32 mouse cellular contexts compared by ENCODE assay signal in genomic region chr5:103727777-103728395, GRCm38 (mm10). TPM values are rescaled to one million over a fixed set of nuclear protein-coding genes. Genes with fewer than 3 reads are reported as not detected.
DNase-seq lines count a peak whose midpoint lies in the region; ATAC-seq and TF ChIP-seq lines count a peak whose summit lies in the region.
"Had no signal": no experiment of that assay in that cellular context is flagged by ENCODE, and none has a peak within 500 bp of the region (broad histone marks: within the 10 kb centered on the region; RNA-seq: fewer than 3 reads in every experiment).

No protein-coding gene starts in this region.

- H3K4me3 ChIP-seq in forebrain, postnatal 0 days (ENCODE audit: low read depth, low read length): no peak overlapping the region
- H3K4me3 ChIP-seq in forebrain, embryonic 10.5 days: no peak overlapping the region
- H3K4me3 ChIP-seq in CH12.LX (replicated peaks in 1 of 3; ENCODE audit: low read depth in 2 of 3, low read length in 2 of 3, poor library complexity in 1 of 3): no peak overlapping the region
- H3K4me3 ChIP-seq: embryonic facial prominence, embryonic 13.5 days; erythroblast, embryonic 14.5 days; forebrain, embryonic 15.5 days; heart, adult 2 months; heart, embryonic 13.5 days; kidney, embryonic 15.5 days; left cerebral cortex, adult 2 months; limb, embryonic 13.5 days; liver, embryonic 13.5 days; megakaryocyte, embryonic 14.5 days; neural tube, embryonic 15.5 days had no signal

- no peaks in the 10 kb centered on the region for H3K36me3 ChIP-seq in forebrain, postnatal 0 days (ENCODE audit: insufficient read depth)
- no peaks in the 10 kb centered on the region for H3K36me3 ChIP-seq in forebrain, embryonic 10.5 days (replicated peaks)
- H3K36me3 ChIP-seq in CH12.LX (replicated peaks in 1 of 2; ENCODE audit: control insufficient read depth in 1 of 2, insufficient read depth in 1 of 2, low read length in 1 of 2): peaks cover 0 to 18% of the 10 kb centered on the region in 2 experiments
- H3K36me3 ChIP-seq: embryonic facial prominence, embryonic 13.5 days; forebrain, embryonic 15.5 days; heart, embryonic 13.5 days; kidney, embryonic 15.5 days; limb, embryonic 13.5 days; liver, embryonic 13.5 days; neural tube, embryonic 15.5 days had no signal

- DNase-seq in forebrain, postnatal 0 days: no peak
- DNase-seq in forebrain, embryonic 10.5 days (ENCODE audit: extremely low spot score, low spot score): no peak
- DNase-seq in CH12.LX (ENCODE audit: extremely low read depth): no peak
- DNase-seq in thymus, postnatal 10 days (ENCODE audit: low spot score in 2 of 2): peak; percentile 48 to 58
- DNase-seq in heart, adult 8-10 months (ENCODE audit: low spot score): no peak
- DNase-seq in right cerebral cortex, postnatal 14 days: no peak
- no peak for DNase-seq in adrenal gland, adult 18-20 months (ENCODE audit: low spot score in 2 of 2)
- DNase-seq: adrenal gland, adult 2 months; cerebellum, adult 11 months; cerebellum, adult 9-10 months; heart, adult 2 months; heart, postnatal 10 days; kidney, adult 18-20 months; kidney, postnatal 25 days; liver, embryonic 13.5 days; lung, adult 18-20 months; lung, postnatal 4 days; retina, postnatal 1 day; right cerebral cortex, postnatal 25 days had no signal

- in situ Hi-C loops in CH12.LX (cut with MboI; ENCODE audit: low pct_ligation_motif_present, low pct_unique_long_range_greater_than_20kb, low sequenced_read_pairs): loop anchor here (5.0 kb wide), 1 partner anchor 46 kb away; no protein-coding TSS in a partner anchor

- no peak overlapping the region for H3K4me2 ChIP-seq in forebrain, postnatal 0 days (ENCODE audit: low read depth)
- no peak overlapping the region for H3K4me2 ChIP-seq in CH12.LX (ENCODE audit: insufficient read depth, low read depth, poor library complexity, severe bottlenecking)
- H3K4me2 ChIP-seq: embryonic facial prominence, embryonic 13.5 days; forebrain, embryonic 15.5 days; heart, embryonic 13.5 days; hindbrain, embryonic 14.5 days; kidney, embryonic 15.5 days; limb, embryonic 13.5 days; liver, embryonic 13.5 days; neural tube, embryonic 15.5 days had no signal

- no peaks in the 10 kb centered on the region for H3K4me1 ChIP-seq in forebrain, postnatal 0 days (ENCODE audit: insufficient read depth)
- H3K4me1 ChIP-seq in forebrain, embryonic 10.5 days: peaks cover 33% of the 10 kb centered on the region
- H3K4me1 ChIP-seq in CH12.LX (ENCODE audit: control insufficient read depth in 1 of 2, insufficient read depth in 2 of 2): peaks cover 25 to 91% of the 10 kb centered on the region in 2 experiments
- H3K4me1 ChIP-seq: heart, embryonic 13.5 days; neural tube, embryonic 15.5 days had no signal

- 72% methylated on average over 4 of the region's 4 CpGs for WGBS in forebrain, postnatal 0 days
- WGBS in forebrain, embryonic 10.5 days: 84% methylated on average over 4 of the region's 4 CpGs

- no peak overlapping the region for H3K9ac ChIP-seq in forebrain, postnatal 0 days
- no peak overlapping the region for H3K9ac ChIP-seq in CH12.LX (ENCODE audit: insufficient read depth, low read depth)
- H3K9ac ChIP-seq: embryonic facial prominence, embryonic 13.5 days; forebrain, embryonic 15.5 days; heart, embryonic 13.5 days; hindbrain, embryonic 14.5 days; kidney, embryonic 15.5 days; limb, embryonic 13.5 days; liver, embryonic 13.5 days; neural tube, embryonic 15.5 days had no signal

- H3K79me2 ChIP-seq in CH12.LX (replicated peaks; ENCODE audit: control insufficient read depth, extremely low read depth, insufficient read depth, poor library complexity, severe bottlenecking): peaks cover 47% of the 10 kb centered on the region

- no peaks in the 10 kb centered on the region for H3K27me3 ChIP-seq in forebrain, postnatal 0 days (ENCODE audit: insufficient read depth, low read length)
- peaks cover 25% of the 10 kb centered on the region for H3K27me3 ChIP-seq in forebrain, embryonic 10.5 days (ENCODE audit: poor library complexity, severe bottlenecking)
- H3K27me3 ChIP-seq in CH12.LX (replicated peaks): no peaks in the 10 kb centered on the region
- H3K27me3 ChIP-seq: embryonic facial prominence, embryonic 13.5 days; forebrain, embryonic 15.5 days; limb, embryonic 13.5 days; megakaryocyte, embryonic 14.5 days had no signal

- ATAC-seq in forebrain, postnatal 0 days: peak; percentile 38; the same call in 1 of the 2 replicates
- ATAC-seq in erythroblast, adult 5-6 weeks (replicated peaks; ENCODE audit: low FRiP score, poor library complexity, severe bottlenecking): 0 out of 2 replicates have a peak, but pooled peaks have one; percentile 15
- ATAC-seq: forebrain, embryonic 15.5 days; inflammation-experienced regulatory T-cells, adult 6 months; lung, postnatal 0 days had no signal

- no peak for TF ChIP-seq EP300 in CH12.LX (IDR thresholded peaks at IDR 0.05; ENCODE audit: low read length)

- TF ChIP-seq RAD21 in CH12.LX (IDR thresholded peaks at IDR 0.05; ENCODE audit: low read depth, low read length): no peak

- TF ChIP-seq CTCF in forebrain, postnatal 0 days (IDR thresholded peaks at IDR 0.05; ENCODE audit: low read depth): no peak
- TF ChIP-seq CTCF in CH12.LX (conservative IDR thresholded peaks at IDR 0.05 in 1 of 2, IDR thresholded peaks at IDR 0.05 in 1 of 2; ENCODE audit: low read depth in 2 of 2, low read length in 2 of 2): no peak; a peak in 1 of 4 replicates

- no peaks in the 10 kb centered on the region for H3K9me3 ChIP-seq in forebrain, postnatal 0 days (ENCODE audit: low read length)
- no peaks in the 10 kb centered on the region for H3K9me3 ChIP-seq in forebrain, embryonic 10.5 days
- H3K9me3 ChIP-seq in CH12.LX (replicated peaks; ENCODE audit: low read length): no peaks in the 10 kb centered on the region
- H3K9me3 ChIP-seq: embryonic facial prominence, embryonic 13.5 days; forebrain, embryonic 15.5 days; heart, embryonic 13.5 days; kidney, embryonic 15.5 days; limb, embryonic 13.5 days; liver, embryonic 13.5 days; megakaryocyte, embryonic 14.5 days; neural tube, embryonic 15.5 days had no signal

- dilution Hi-C loops in CH12.LX (cut with MboI; ENCODE audit: extremely low pct_ligation_motif_present, extremely low pct_unique_long_range_greater_than_20kb, low sequenced_read_pairs): no loop called here

- no peak overlapping the region for H3K27ac ChIP-seq in forebrain, postnatal 0 days (ENCODE audit: low read depth, low read length)
- H3K27ac ChIP-seq in forebrain, embryonic 10.5 days: no peak overlapping the region
- peak overlapping the region; percentile 58 for H3K27ac ChIP-seq in CH12.LX (ENCODE audit: insufficient read depth, low read depth)
- H3K27ac ChIP-seq: embryonic facial prominence, embryonic 13.5 days; forebrain, embryonic 15.5 days; heart, adult 2 months; heart, embryonic 13.5 days; hindbrain, embryonic 14.5 days; kidney, embryonic 15.5 days; left cerebral cortex, adult 2 months; limb, embryonic 13.5 days; liver, embryonic 13.5 days; neural tube, embryonic 15.5 days had no signal

- TF ChIP-seq POLR2A in CH12.LX (IDR thresholded peaks at IDR 0.05; ENCODE audit: low read depth, low read length): no peak

TF ChIP-seq in CH12.LX, 34 proteins besides CTCF, POLR2A, EP300 and RAD21:
- TF ChIP-seq E2F4 (IDR thresholded peaks at IDR 0.05; ENCODE audit: insufficient replicate concordance, low read depth, low read length) (no peak), BHLHE40 (IDR thresholded peaks at IDR 0.05; ENCODE audit: low read depth, low read length) (0 out of 2 replicates have a peak, but pooled peaks have one; percentile 19)

RNA-seq across cellular contexts. Expression of gene Aff1, which starts 35.7 kb away (rescaled TPM):
- 2.4 and 4.0 TPM in 2 replicates for total RNA-seq in forebrain, postnatal 0 days (2014; rRNA removed)
- 0.88 and 1.0 TPM in 2 replicates for polyA plus RNA-seq in forebrain, postnatal 0 days (2015; fragmentation: Nextera tagmentation; extraction: Ambion mirVana)
- 4.3 and 5.1 TPM in 2 replicates for polyA plus RNA-seq in forebrain, embryonic 10.5 days (2016; fragmentation: Nextera tagmentation; extraction: Ambion mirVana)
- total RNA-seq in CH12.LX (2012; rRNA removed): 20.7 and 21.8 TPM in 2 replicates
- 12.0 and 13.2 TPM in 2 replicates for total RNA-seq in CH12.LX (2014; rRNA removed)
- polyA plus RNA-seq in CH12.LX (2012; ENCODE audit: insufficient read length, low read depth): 32.7 and 38.9 TPM in 2 replicates
- 262 and 340 TPM in 2 replicates for total RNA-seq in erythroblast, adult 5-6 weeks (2015; ENCODE audit: low replicate concordance)
- 184 and 253 TPM in 2 replicates for total RNA-seq in erythroblast, adult 5-6 weeks (2017; ENCODE audit: low replicate concordance)
- total RNA-seq in heart, adult 8-10 months (2022): 10 to 100 TPM; 39.9 to 43.8 (median 42.7) TPM
- 10 to 100 TPM; 40.3 to 43.8 TPM for total RNA-seq in adrenal gland, adult 18-20 months (2021)

Comparison
In these comparisons a context has a peak if more than half of its experiments do, and no peak if none do; other contexts are left out.
1. DNase-seq: peak in thymus, postnatal 10 days (2 of 2); none in forebrain, postnatal 0 days (single experiment), forebrain, embryonic 10.5 days (single experiment), CH12.LX (single experiment), heart, adult 8-10 months (single experiment), right cerebral cortex, postnatal 14 days (single experiment) and adrenal gland, adult 18-20 months (0 of 2).
2. RNA of gene Aff1, which starts 35.7 kb away (total RNA-seq): 184 to 340 TPM in erythroblast, adult 5-6 weeks; 40.3 to 43.8 TPM in adrenal gland, adult 18-20 months, 39.9 to 43.8 TPM in heart, adult 8-10 months, 12.0 to 21.8 TPM in CH12.LX and 2.4 to 4.0 TPM in forebrain, postnatal 0 days; every median in the first group is over 4 times any median in the second.